Mouse (Mus musculus) E14TG2a.4 (cell line): ENCODE measurements around the gene Tatdn3.

Experiments
- CTCF ChIP-seq: conservative IDR thresholded peaks from 2 replicates; pipeline ENCODE4 v1.5.1; 2014; ENCODE audit warnings: low read length
- POU5F1 ChIP-seq: IDR thresholded peaks from 2 replicates; pipeline ENCODE4 v1.6.1; 2014; ENCODE audit warnings: low read length, borderline replicate concordance

DNA sequence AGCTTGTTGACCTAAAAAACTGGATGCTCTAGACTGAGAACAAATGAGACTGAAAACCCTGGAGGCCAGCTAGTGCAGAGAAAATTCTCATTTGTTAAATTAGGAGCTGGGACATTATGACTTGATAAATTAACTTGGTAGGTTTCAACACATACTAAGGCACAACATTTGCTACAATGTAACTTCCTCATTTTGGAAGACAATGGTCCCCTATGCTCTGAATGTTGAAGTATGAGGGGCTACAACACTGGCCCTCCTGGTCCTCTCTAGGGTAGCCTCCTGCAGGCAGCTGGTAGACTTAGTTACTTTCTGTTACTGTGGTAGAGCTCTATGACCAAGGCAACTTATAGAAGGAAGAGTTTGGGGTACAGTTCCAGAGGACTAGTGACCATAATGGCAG, 21.4 kb downstream of the Tatdn3 start:
- no peak for TF ChIP-seq CTCF
- no peak for TF ChIP-seq POU5F1
